Mouse (Mus musculus) E14TG2a.4 (cell line): ENCODE data around the gene Fra10ac1.

Source experiments
- CTCF ChIP-seq: conservative IDR thresholded peaks from 2 replicates; pipeline ENCODE4 v1.5.1; 2014; ENCODE audit warnings: low read length
- NANOG ChIP-seq: IDR thresholded peaks from 2 replicates; pipeline ENCODE4 v1.6.1; 2014; ENCODE audit warnings: borderline replicate concordance, low read length, mixed read lengths
- POU5F1 ChIP-seq: IDR thresholded peaks from 2 replicates; pipeline ENCODE4 v1.6.1; 2014; ENCODE audit warnings: low read length, borderline replicate concordance

- no peak for TF ChIP-seq CTCF
- no peak for TF ChIP-seq POU5F1
- TF ChIP-seq NANOG: no peak
Measured at GRCm38 (mm10) chr19:38224685-38225060, 717 bp upstream of the Fra10ac1 start.
